26 mouse cellular contexts compared by ENCODE assay signal in the genomic region with DNA sequence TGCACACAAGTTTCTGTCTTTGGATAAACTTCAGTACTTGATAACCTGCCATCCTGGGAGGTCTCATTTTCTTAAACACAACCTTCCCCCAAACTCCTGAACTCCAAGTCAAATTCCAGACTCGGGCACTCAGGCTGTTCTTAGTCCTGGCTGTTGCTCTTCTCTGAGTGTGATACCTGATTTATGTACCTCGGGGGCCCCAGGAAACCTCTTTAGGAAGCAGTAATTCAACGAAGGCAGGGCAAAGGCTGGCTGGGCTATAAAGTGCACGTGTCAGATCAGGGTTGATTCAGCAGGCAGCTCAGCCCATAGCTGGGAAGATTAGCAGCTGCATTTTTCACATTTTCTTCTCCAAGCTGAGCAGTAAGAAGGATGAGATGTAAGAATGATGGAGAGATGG.
DNase-seq lines count a peak whose midpoint lies in the region; ATAC-seq and TF ChIP-seq lines count a peak whose summit lies in the region.
"Had no signal": no experiment of that assay in that cellular context is flagged by ENCODE, and none has a peak within 500 bp of the region (broad histone marks: within the 10 kb centered on the region; RNA-seq: fewer than 3 reads in every experiment).

No protein-coding gene starts in this region.

- no peaks in the 10 kb centered on the region for H3K27me3 ChIP-seq in kidney, postnatal 0 days (ENCODE audit: insufficient read depth, low read length)
- H3K27me3 ChIP-seq in kidney, embryonic 16.5 days (ENCODE audit: insufficient read depth, low read length), result no peaks in the 10 kb centered on the region
- H3K27me3 ChIP-seq in intestine, embryonic 16.5 days (replicated peaks; ENCODE audit: control insufficient read depth, insufficient read depth, low read length), result no peaks in the 10 kb centered on the region
- H3K27me3 ChIP-seq: forebrain, embryonic 15.5 days; heart, embryonic 12.5 days; liver, embryonic 15.5 days; lung, embryonic 15.5 days had no signal

- H3K27ac ChIP-seq in kidney, postnatal 0 days, result no peak overlapping the region
- H3K27ac ChIP-seq in kidney, embryonic 16.5 days (ENCODE audit: low read length), result no peak overlapping the region
- H3K27ac ChIP-seq in intestine, embryonic 16.5 days (ENCODE audit: low read length), result no peak overlapping the region
- H3K27ac ChIP-seq: embryonic facial prominence, embryonic 10.5 days; forebrain, embryonic 15.5 days; liver, embryonic 15.5 days; lung, embryonic 15.5 days had no signal

- no peaks in the 10 kb centered on the region for H3K36me3 ChIP-seq in kidney, postnatal 0 days (ENCODE audit: insufficient read depth, low read length)
- no peaks in the 10 kb centered on the region for H3K36me3 ChIP-seq in kidney, embryonic 16.5 days (ENCODE audit: insufficient read depth, low read length)
- no peaks in the 10 kb centered on the region for H3K36me3 ChIP-seq in intestine, embryonic 16.5 days (ENCODE audit: control insufficient read depth, insufficient read depth, low read length)
- H3K36me3 ChIP-seq: embryonic facial prominence, embryonic 10.5 days; forebrain, embryonic 15.5 days; heart, embryonic 12.5 days; liver, embryonic 15.5 days; lung, embryonic 15.5 days had no signal

- DNase-seq in kidney, postnatal 0 days (ENCODE audit: low spot score), result peak; percentile 75
- peak; percentile 46 for DNase-seq in embryo, embryonic 11.5 days (ENCODE audit: low read depth, low spot score)
- DNase-seq in heart, postnatal 25 days (ENCODE audit: low spot score), result no peak
- no peak for DNase-seq in urinary bladder, postnatal 4 days (ENCODE audit: low spot score in 2 of 2)
- no peak for DNase-seq in gastrocnemius, postnatal 14 days
- DNase-seq: adrenal gland, postnatal 36 days; cerebellum, adult 9-11 months; gastrocnemius, postnatal 25 days; heart, adult 18-20 months; heart, postnatal 10 days; kidney, postnatal 36 days; liver; lung, postnatal 36 days; right cerebral cortex, adult 18-20 months; thymus, adult 18-20 months; thymus, postnatal 36 days had no signal

- ATAC-seq in kidney, postnatal 0 days (replicated peaks; ENCODE audit: low FRiP score, low read depth), result no peak; the same call in 1 of the 2 replicates
- no peak for ATAC-seq in kidney, embryonic 16.5 days (ENCODE audit: low FRiP score, low TSS enrichment)
- ATAC-seq in intestine, embryonic 16.5 days, result peak; percentile 93
- ATAC-seq: forebrain, embryonic 15.5 days; midbrain, embryonic 16.5 days had no signal

- H3K4me2 ChIP-seq in kidney, postnatal 0 days (ENCODE audit: low read length), result no peak overlapping the region
- H3K4me2 ChIP-seq in kidney, embryonic 16.5 days (replicated peaks; ENCODE audit: low read depth, low read length), result no peak overlapping the region
- H3K4me2 ChIP-seq in intestine, embryonic 16.5 days (ENCODE audit: low read depth, low read length), result no peak overlapping the region
- H3K4me2 ChIP-seq: forebrain, embryonic 15.5 days; heart, embryonic 12.5 days; liver, embryonic 15.5 days; lung, embryonic 15.5 days had no signal

- WGBS in kidney, postnatal 0 days, result 2% methylated on average over 4 of the region's 4 CpGs
- 6% methylated on average over 4 of the region's 4 CpGs for WGBS in kidney, embryonic 16.5 days
- WGBS in intestine, embryonic 16.5 days, result 9% methylated on average over 4 of the region's 4 CpGs

- H3K9me3 ChIP-seq in kidney, postnatal 0 days (replicated peaks; ENCODE audit: low read length), result no peaks in the 10 kb centered on the region
- H3K9me3 ChIP-seq in kidney, embryonic 16.5 days (ENCODE audit: low read length), result no peaks in the 10 kb centered on the region
- no peaks in the 10 kb centered on the region for H3K9me3 ChIP-seq in intestine, embryonic 16.5 days (ENCODE audit: control insufficient read depth, low read length)
- H3K9me3 ChIP-seq: embryonic facial prominence, embryonic 10.5 days; forebrain, embryonic 15.5 days; heart, embryonic 12.5 days; liver, embryonic 15.5 days; lung, embryonic 15.5 days; megakaryocyte, embryonic 14.5 days had no signal

- TF ChIP-seq CTCF in kidney, postnatal 0 days (IDR thresholded peaks at IDR 0.05; ENCODE audit: low read depth), result no peak

- intact Hi-C loops in heart, postnatal 25 days (cut with DNase I), result no loop called here
- intact Hi-C loops in gastrocnemius, postnatal 14 days (cut with DNase I; ENCODE audit: low total_unique reads), result no loop called here

- H3K4me1 ChIP-seq in kidney, postnatal 0 days (replicated peaks; ENCODE audit: insufficient read depth, low read length), result peaks cover 6% of the 10 kb centered on the region; the same call in 1 of the 2 replicates
- H3K4me1 ChIP-seq in kidney, embryonic 16.5 days (ENCODE audit: insufficient read depth, low read length), result peaks cover 14% of the 10 kb centered on the region
- H3K4me1 ChIP-seq in intestine, embryonic 16.5 days (ENCODE audit: control insufficient read depth, insufficient read depth, low read length), result peaks cover 8% of the 10 kb centered on the region; the same call in 1 of the 2 replicates
- H3K4me1 ChIP-seq: forebrain, embryonic 15.5 days; liver, embryonic 15.5 days; lung, embryonic 15.5 days had no signal

- H3K9ac ChIP-seq in kidney, postnatal 0 days (ENCODE audit: low read depth, low read length), result no peak overlapping the region
- no peak overlapping the region for H3K9ac ChIP-seq in kidney, embryonic 16.5 days (replicated peaks; ENCODE audit: low read length)
- H3K9ac ChIP-seq in intestine, embryonic 16.5 days (ENCODE audit: low read depth, low read length), result no peak overlapping the region
- H3K9ac ChIP-seq: forebrain, embryonic 15.5 days; heart, embryonic 12.5 days; liver, embryonic 15.5 days; lung, embryonic 15.5 days had no signal

- no peak overlapping the region for H3K4me3 ChIP-seq in kidney, postnatal 0 days (replicated peaks; ENCODE audit: low read depth, low read length)
- no peak overlapping the region for H3K4me3 ChIP-seq in kidney, embryonic 16.5 days (ENCODE audit: low read length)
- H3K4me3 ChIP-seq in intestine, embryonic 16.5 days (ENCODE audit: low read length), result no peak overlapping the region
- H3K4me3 ChIP-seq: embryonic facial prominence, embryonic 10.5 days; forebrain, embryonic 15.5 days; heart, embryonic 12.5 days; liver, embryonic 15.5 days; lung, embryonic 15.5 days; megakaryocyte, embryonic 14.5 days; myocyte had no signal

Comparison
In these comparisons a context has a peak if more than half of its experiments do, and no peak if none do; other contexts are left out.
1. DNase-seq: peak in kidney, postnatal 0 days (single experiment) and embryo, embryonic 11.5 days (single experiment); none in heart, postnatal 25 days (single experiment), urinary bladder, postnatal 4 days (0 of 2) and gastrocnemius, postnatal 14 days (single experiment).